ENCODE assay signal across 8 mouse cellular contexts in the genomic region with DNA sequence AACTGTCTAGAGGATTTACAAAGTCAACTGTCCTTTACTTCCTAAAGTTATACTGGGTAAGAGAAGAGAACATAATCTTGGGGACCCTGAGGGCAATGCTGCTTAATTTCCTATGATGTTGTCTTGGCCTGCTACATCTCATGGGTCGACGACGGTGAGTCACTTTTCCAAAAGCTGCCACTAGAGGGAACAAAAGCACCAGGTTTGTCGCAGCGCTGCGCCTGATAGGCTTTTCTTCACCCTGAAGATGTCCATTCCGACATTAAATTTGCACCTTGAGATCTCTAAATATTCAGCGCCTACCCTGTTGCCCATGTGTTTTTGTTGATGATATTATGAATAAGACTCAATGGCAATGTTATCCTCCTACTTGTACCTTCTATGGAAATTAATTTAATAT.
DNase-seq lines count a peak whose midpoint lies in the region; ATAC-seq and TF ChIP-seq lines count a peak whose summit lies in the region.

No protein-coding gene starts in this region.

- TF ChIP-seq EP300 in ES-Bruce4 (IDR thresholded peaks at IDR 0.05; ENCODE audit: insufficient read depth, low read depth, low read length): no peak

- intact Hi-C loops in heart, postnatal 10 days (cut with DNase I): loop anchor here (5.0 kb wide), 2 partner anchors 1018 to 1303 kb away; no protein-coding TSS in a partner anchor

- H3K4me2 ChIP-seq in embryonic facial prominence, embryonic 14.5 days (ENCODE audit: low read depth, low read length): no peak overlapping the region

- peak; percentile 70; the same call in 1 of the 2 replicates for ATAC-seq in embryonic facial prominence, embryonic 14.5 days (ENCODE audit: low read depth)
- ATAC-seq in activated CD4-positive, CD25-positive, alpha-beta regulatory T cell, adult 4 months: no peak

- no peak for TF ChIP-seq POLR2A in ES-Bruce4 (IDR thresholded peaks at IDR 0.05; ENCODE audit: insufficient read depth, low read length)

- no peaks in the 10 kb centered on the region for H3K27me3 ChIP-seq in ES-Bruce4 (ENCODE audit: control insufficient read depth, insufficient read depth, low read length, poor library complexity, severe bottlenecking)
- H3K27me3 ChIP-seq in embryonic facial prominence, embryonic 14.5 days (replicated peaks; ENCODE audit: control insufficient read depth, insufficient read depth, low read length): no peaks in the 10 kb centered on the region

- DNase-seq in adrenal gland, postnatal 10 days: peak; percentile 68
- DNase-seq in embryonic facial prominence, embryonic 14.5 days (ENCODE audit: low spot score): peak; percentile 60
- DNase-seq in heart, postnatal 10 days: peak; percentile 76 to 81
- peak; percentile 42 to 87 for DNase-seq in layer of hippocampus, adult 18-20 months (ENCODE audit: low spot score in 2 of 2)
- peak; percentile 76 for DNase-seq in lung, postnatal 10 days
- peak; percentile 46 for DNase-seq in retina, postnatal 7 days (ENCODE audit: low read depth, low spot score)

- no peak overlapping the region for H3K9ac ChIP-seq in ES-Bruce4 (ENCODE audit: low read depth, poor library complexity, severe bottlenecking)
- H3K9ac ChIP-seq in embryonic facial prominence, embryonic 14.5 days (ENCODE audit: low read depth, low read length): no peak overlapping the region

- no peak overlapping the region for H3K27ac ChIP-seq in ES-Bruce4 (ENCODE audit: insufficient read depth, low read length)
- H3K27ac ChIP-seq in embryonic facial prominence, embryonic 14.5 days (replicated peaks; ENCODE audit: low read depth, low read length): no peak overlapping the region

- no peak overlapping the region for H3K4me3 ChIP-seq in ES-Bruce4 (ENCODE audit: low read depth, low read length)
- H3K4me3 ChIP-seq in embryonic facial prominence, embryonic 14.5 days (ENCODE audit: low read depth, low read length): no peak overlapping the region

- H3K36me3 ChIP-seq in ES-Bruce4 (ENCODE audit: control insufficient read depth, insufficient read depth, low read length, poor library complexity, severe bottlenecking): no peaks in the 10 kb centered on the region
- H3K36me3 ChIP-seq in embryonic facial prominence, embryonic 14.5 days (ENCODE audit: control insufficient read depth, insufficient read depth, low read length): no peaks in the 10 kb centered on the region

- peak; percentile 75 for TF ChIP-seq CTCF in ES-Bruce4 (IDR thresholded peaks at IDR 0.05; ENCODE audit: low read depth, low read length)

- 8% methylated on average over 8 of the region's 8 CpGs for WGBS in embryonic facial prominence, embryonic 14.5 days

- H3K9me3 ChIP-seq in ES-Bruce4 (replicated peaks; ENCODE audit: control insufficient read depth, insufficient read depth, low read length, poor library complexity, severe bottlenecking): no peaks in the 10 kb centered on the region; the same call in 1 of the 2 replicates
- H3K9me3 ChIP-seq in embryonic facial prominence, embryonic 14.5 days (ENCODE audit: control insufficient read depth, low read length): no peaks in the 10 kb centered on the region

- no peaks in the 10 kb centered on the region for H3K4me1 ChIP-seq in ES-Bruce4 (ENCODE audit: control insufficient read depth, insufficient read depth, low read length)
- no peaks in the 10 kb centered on the region for H3K4me1 ChIP-seq in embryonic facial prominence, embryonic 14.5 days (ENCODE audit: control insufficient read depth, insufficient read depth, low read length)
